Mouse (Mus musculus) heart, postnatal 0 days (tissue): ENCODE measurements at regions not wholly inside any gene's neighbourhood (a gene's known extent, or its start where the extent isn't known, plus 50 kb on each side); places are given as distances from the start of the nearest gene placed in this dataset.

Experiments used
- CTCF ChIP-seq: IDR thresholded peaks from 2 replicates; pipeline ENCODE4 v1.5.1; 2016; ENCODE audit warnings: antibody characterized with exemption, control low read depth, low read depth
- EP300 ChIP-seq: IDR thresholded peaks from 2 replicates; pipeline ENCODE4 v1.6.1; 2016; ENCODE audit warnings: antibody characterized with exemption, low read depth

GRCm38 (mm10) chr2:75559920-75560319 is 99.1 kb upstream of the Hnrnpa3 start:
- no peak for TF ChIP-seq CTCF
- no peak for TF ChIP-seq EP300
